Mouse (Mus musculus): ENCODE results near the gene Hps6. TPM values are rescaled to one million over a fixed set of nuclear protein-coding genes. Genes with fewer than 3 reads are reported as not detected.

Gene Hps6
- polyA plus RNA-seq, 1 experiment from 2014 or later, result 2.2 TPM

GRCm38 (mm10) chr19:45993981-45994737 lies 9.1 kb upstream of the Hps6 start:
- ATAC-seq, result no peak
- Histone ChIP-seq H3K4me3 (ENCODE audit: low read depth, low read length) (no peak overlapping the region), H3K4me1 (ENCODE audit: insufficient read depth) (peaks cover 6% of the 10 kb centered on the region), H3K27ac (ENCODE audit: low read depth) (no peak overlapping the region), H3K9ac (replicated peaks) (no peak overlapping the region), H3K27me3 (ENCODE audit: insufficient read depth, low read length) (no peaks in the 10 kb centered on the region), H3K9me3 (ENCODE audit: low read length) (no peaks in the 10 kb centered on the region), H3K4me2 (ENCODE audit: low read depth, low read length) (no peak overlapping the region), H3K36me3 (replicated peaks; ENCODE audit: insufficient read depth, low read length) (no peaks in the 10 kb centered on the region; the same call in 1 of the 2 replicates)
- no peak for DNase-seq
- WGBS (ENCODE audit: insufficient replicate concordance), result 90% methylated on average over 13 of the region's 13 CpGs
- TF ChIP-seq CTCF (IDR thresholded peaks at IDR 0.05; ENCODE audit: low read depth) (no peak), EP300 (IDR thresholded peaks at IDR 0.05; ENCODE audit: low read depth) (no peak)

- H3K27me3 ChIP-seq (ENCODE audit: insufficient read depth, low read length), result no peaks in the 10 kb centered on the region
- peak overlapping the region; percentile 85 for H3K4me2 ChIP-seq (ENCODE audit: low read depth, low read length)
- H3K4me3 ChIP-seq (ENCODE audit: low read depth, low read length), result peak overlapping the region; percentile 62
- peaks cover 6% of the 10 kb centered on the region for H3K4me1 ChIP-seq (ENCODE audit: insufficient read depth)
- WGBS (ENCODE audit: insufficient replicate concordance), result 44% methylated on average over 5 of the region's 5 CpGs
- TF ChIP-seq CTCF (IDR thresholded peaks at IDR 0.05; ENCODE audit: low read depth) (no peak), EP300 (IDR thresholded peaks at IDR 0.05; ENCODE audit: low read depth) (no peak)
- DNase-seq, result no peak
- H3K9me3 ChIP-seq (ENCODE audit: low read length), result no peaks in the 10 kb centered on the region
- peak overlapping the region; percentile 90 for H3K27ac ChIP-seq (ENCODE audit: low read depth)
- no peaks in the 10 kb centered on the region for H3K36me3 ChIP-seq (replicated peaks; ENCODE audit: insufficient read depth, low read length)
- peak overlapping the region; percentile 75 for H3K9ac ChIP-seq (replicated peaks)
- ATAC-seq, result no peak
Measured at GRCm38 (mm10) chr19:45997365-45997764, 5.9 kb upstream of the Hps6 start.

- peak within 1 kb of the TSS; percentile 90 for H3K27ac ChIP-seq (ENCODE audit: low read depth)
- ATAC-seq (peak; percentile 97), DNase-seq (peak; percentile 93)
- H3K27me3 ChIP-seq (ENCODE audit: insufficient read depth, low read length), result no peaks in the 10 kb centered on the region
- H3K9ac ChIP-seq (replicated peaks), result peak within 1 kb of the TSS; percentile 75
- 1% methylated on average over 75 of the region's 76 CpGs for WGBS (ENCODE audit: insufficient replicate concordance)
- no peaks in the 10 kb centered on the region for H3K36me3 ChIP-seq (replicated peaks; ENCODE audit: insufficient read depth, low read length)
- H3K4me1 ChIP-seq (ENCODE audit: insufficient read depth), result peaks cover 6% of the 10 kb centered on the region
- no peaks in the 10 kb centered on the region for H3K9me3 ChIP-seq (ENCODE audit: low read length)
- H3K4me2 ChIP-seq (ENCODE audit: low read depth, low read length), result peak within 1 kb of the TSS; percentile 85
- TF ChIP-seq CTCF (IDR thresholded peaks at IDR 0.05; ENCODE audit: low read depth) (peak; percentile 14; the same call in 1 of the 2 replicates), EP300 (IDR thresholded peaks at IDR 0.05; ENCODE audit: low read depth) (no peak; the same call in 1 of the 2 replicates)
- H3K4me3 ChIP-seq (ENCODE audit: low read depth, low read length), result peak within 1 kb of the TSS; percentile 62
Measured at GRCm38 (mm10) chr19:45997785-45998693, 5.3 kb upstream of the Hps6 start, which contains the start of gene Armh3. Gene Armh3, minus strand, starts transcription at chr19:45998488.

- Histone ChIP-seq H3K27ac (ENCODE audit: low read depth) (no peak overlapping the region; the same call in 1 of the 2 replicates), H3K36me3 (replicated peaks; ENCODE audit: insufficient read depth, low read length) (no peaks in the 10 kb centered on the region), H3K4me2 (ENCODE audit: low read depth, low read length) (peak overlapping the region; percentile 85), H3K9ac (replicated peaks) (peak overlapping the region; percentile 75), H3K27me3 (ENCODE audit: insufficient read depth, low read length) (no peaks in the 10 kb centered on the region), H3K4me3 (ENCODE audit: low read depth, low read length) (peak overlapping the region; percentile 62), H3K4me1 (ENCODE audit: insufficient read depth) (peaks cover 9% of the 10 kb centered on the region), H3K9me3 (ENCODE audit: low read length) (no peaks in the 10 kb centered on the region)
- no peak for DNase-seq
- TF ChIP-seq CTCF (IDR thresholded peaks at IDR 0.05; ENCODE audit: low read depth), result no peak
- TF ChIP-seq EP300 (IDR thresholded peaks at IDR 0.05; ENCODE audit: low read depth), result no peak
- 9% methylated on average over 8 of the region's 8 CpGs for whole genome bisulfite sequencing (ENCODE audit: insufficient replicate concordance)
- no peak for ATAC-seq
Measured at GRCm38 (mm10) chr19:45998694-45999217, 4.6 kb upstream of the Hps6 start.

- no peak overlapping the region for H3K27ac ChIP-seq (ENCODE audit: low read depth)
- 58% methylated on average over 1 of the region's 1 CpGs for WGBS (ENCODE audit: insufficient replicate concordance)
- H3K9me3 ChIP-seq (ENCODE audit: low read length), result no peaks in the 10 kb centered on the region
- H3K4me2 ChIP-seq (ENCODE audit: low read depth, low read length), result no peak overlapping the region
- H3K36me3 ChIP-seq (replicated peaks; ENCODE audit: insufficient read depth, low read length), result no peaks in the 10 kb centered on the region
- no peak overlapping the region for H3K9ac ChIP-seq (replicated peaks)
- peaks cover 15% of the 10 kb centered on the region for H3K4me1 ChIP-seq (ENCODE audit: insufficient read depth)
- H3K27me3 ChIP-seq (ENCODE audit: insufficient read depth, low read length), result no peaks in the 10 kb centered on the region
- DNase-seq (no peak), ATAC-seq (no peak)
- H3K4me3 ChIP-seq (ENCODE audit: low read depth, low read length), result no peak overlapping the region
- TF ChIP-seq EP300 (IDR thresholded peaks at IDR 0.05; ENCODE audit: low read depth), result no peak
- no peak for TF ChIP-seq CTCF (IDR thresholded peaks at IDR 0.05; ENCODE audit: low read depth)
Measured at GRCm38 (mm10) chr19:45999378-45999777, 3.9 kb upstream of the Hps6 start.

GRCm38 (mm10) chr19:46002279-46002678 lies 1.0 kb upstream of the Hps6 start:
- H3K4me1 ChIP-seq (ENCODE audit: insufficient read depth), result peaks cover 21% of the 10 kb centered on the region
- WGBS (ENCODE audit: insufficient replicate concordance), result 61% methylated on average over 9 of the region's 9 CpGs
- no peak overlapping the region for H3K4me2 ChIP-seq (ENCODE audit: low read depth, low read length)
- TF ChIP-seq CTCF (IDR thresholded peaks at IDR 0.05; ENCODE audit: low read depth) (no peak), EP300 (IDR thresholded peaks at IDR 0.05; ENCODE audit: low read depth) (no peak)
- DNase-seq, result no peak
- H3K4me3 ChIP-seq (ENCODE audit: low read depth, low read length), result no peak overlapping the region
- ATAC-seq, result no peak
- H3K27me3 ChIP-seq (ENCODE audit: insufficient read depth, low read length), result no peaks in the 10 kb centered on the region
- H3K36me3 ChIP-seq (replicated peaks; ENCODE audit: insufficient read depth, low read length), result 0 out of 2 replicates have a peak, but pooled peaks cover 5% of the 10 kb centered on the region
- H3K9ac ChIP-seq (replicated peaks), result no peak overlapping the region
- H3K9me3 ChIP-seq (ENCODE audit: low read length), result no peaks in the 10 kb centered on the region
- no peak overlapping the region for H3K27ac ChIP-seq (ENCODE audit: low read depth)
